Mouse (Mus musculus): Measurements from ENCODE around the gene Rrp1b.
A peak's percentile ranks its signal among the peaks of the same experiment; 100 is the strongest.
"Not testable (repeated sequence)": the region's sequence is repeated elsewhere in the genome, so short reads cannot be mapped to it uniquely, and the experiment has no call there.

Gene Rrp1b

DNA sequence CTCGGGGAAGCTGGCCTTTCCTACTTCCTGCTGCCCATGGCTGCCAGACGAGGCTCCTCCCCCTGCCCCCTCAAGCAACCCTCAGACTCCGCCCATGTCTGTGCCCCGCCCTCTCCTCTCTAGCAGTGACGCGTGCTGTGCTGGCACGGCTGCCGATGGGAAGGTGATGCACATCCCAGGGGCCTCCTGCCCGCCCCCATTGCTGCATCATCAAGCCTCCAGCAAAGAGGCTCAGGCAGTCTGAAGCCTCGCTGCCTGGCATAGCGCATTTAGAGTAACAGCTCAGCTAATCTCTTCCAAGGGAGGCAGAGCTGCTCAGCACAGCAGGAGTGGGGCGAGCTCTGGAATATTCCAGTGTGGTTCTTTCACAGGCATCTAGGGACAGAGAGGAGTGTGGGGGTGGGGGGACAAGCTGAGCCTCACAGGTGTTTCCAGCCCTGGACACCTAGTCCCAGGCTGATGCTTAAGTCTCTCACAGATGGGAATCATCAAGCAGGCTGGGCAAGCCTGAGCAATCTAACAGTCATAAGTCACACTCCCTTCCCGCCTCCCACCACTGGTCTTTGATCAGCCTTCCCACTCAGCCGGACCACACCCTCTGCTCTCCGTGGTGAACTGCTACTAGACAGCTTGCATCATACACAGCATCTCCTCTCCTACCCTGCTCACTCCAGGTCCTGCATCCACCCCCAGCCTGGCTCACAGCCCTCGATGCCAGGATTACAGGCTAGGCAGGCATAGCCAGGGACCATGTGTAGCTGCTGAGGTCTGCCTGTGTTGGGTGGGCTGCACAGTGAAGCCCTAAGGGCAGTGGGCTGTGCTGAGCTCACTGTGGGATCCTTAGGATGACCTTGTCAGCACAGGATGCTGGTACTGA is 55.7 kb downstream of the Rrp1b start:
- peak; percentile 91 for DNase-seq

DNA sequence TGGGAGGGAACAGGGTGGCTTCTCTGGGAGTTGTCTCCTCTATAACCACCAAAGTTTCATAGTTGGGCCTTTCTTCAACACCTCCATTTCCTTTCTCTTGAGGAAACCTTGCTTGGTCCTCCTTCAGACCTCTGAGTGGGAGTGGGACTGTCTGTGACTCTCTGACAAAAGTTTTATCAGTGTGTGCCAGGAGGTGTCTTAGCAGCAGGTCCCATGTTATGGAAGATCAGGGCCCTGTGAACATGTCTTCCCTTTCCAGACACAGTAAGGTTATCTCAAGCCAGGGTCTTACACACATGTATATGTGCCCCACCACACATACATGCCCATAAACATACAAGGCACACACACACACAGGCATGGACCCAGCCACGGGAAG is 56.3 kb downstream of the Rrp1b start:
- no peak for DNase-seq

DNA sequence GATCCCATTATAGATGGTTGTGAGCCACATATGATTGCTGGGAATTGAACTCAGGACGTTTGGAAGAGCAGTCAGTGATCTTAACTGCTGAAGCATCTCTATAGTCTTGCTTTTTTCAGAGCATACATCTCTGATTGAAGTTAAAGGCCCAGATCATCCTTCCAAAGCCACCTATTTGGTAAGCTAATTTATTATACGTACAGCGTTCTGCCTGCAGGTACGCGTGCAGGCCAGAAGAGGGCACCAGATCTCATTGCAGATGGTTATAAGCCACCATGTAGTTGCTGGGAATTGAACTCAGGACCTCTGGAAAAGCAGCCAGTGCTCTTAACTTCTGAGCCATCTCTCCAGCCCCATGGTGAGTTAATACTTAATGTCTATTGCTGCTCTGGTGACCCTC is 57.0 kb downstream of the Rrp1b start:
- no peak for DNase-seq

DNA sequence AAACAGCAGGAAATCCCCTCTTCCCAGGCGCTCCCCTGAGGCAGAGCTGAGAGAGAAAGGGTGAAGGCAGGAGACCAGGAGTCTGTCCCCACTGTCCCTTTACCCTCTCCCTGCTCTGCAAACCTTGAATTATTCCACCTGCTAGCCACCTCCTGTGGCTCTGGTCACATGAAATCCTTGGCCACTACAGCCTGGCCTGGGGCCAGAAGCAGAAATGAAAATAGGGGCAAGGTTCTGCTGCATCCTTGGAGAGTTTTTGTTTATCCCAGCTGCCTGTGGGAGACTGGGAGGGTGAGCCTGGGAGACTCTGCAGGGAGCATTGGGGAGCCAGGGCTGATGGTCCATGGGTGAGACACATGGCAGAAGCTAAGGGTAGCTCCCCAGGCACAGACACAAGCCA is 61.8 kb downstream of the Rrp1b start:
- DNase-seq, result peak; percentile 77

DNA sequence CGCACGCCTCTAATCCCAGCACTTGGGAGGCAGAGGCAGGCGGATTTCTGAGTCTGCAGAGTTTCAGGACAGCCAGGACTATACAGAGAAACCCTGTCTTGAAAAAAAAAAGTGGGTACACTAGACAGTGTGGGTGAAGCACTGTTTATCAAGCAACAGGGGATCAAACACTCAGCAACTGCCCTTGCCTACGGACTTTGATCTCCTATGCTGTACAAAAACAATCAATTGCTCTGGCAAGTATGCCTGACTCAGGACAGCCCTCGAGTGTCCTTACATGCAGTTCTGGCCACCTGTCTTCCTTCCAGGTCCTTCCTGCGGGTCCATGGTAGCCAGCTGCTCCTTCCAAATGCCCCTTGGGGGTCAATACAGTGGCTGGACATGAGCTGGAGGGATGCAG is 63.0 kb downstream of the Rrp1b start:
- not testable (repeated sequence) for DNase-seq

DNA sequence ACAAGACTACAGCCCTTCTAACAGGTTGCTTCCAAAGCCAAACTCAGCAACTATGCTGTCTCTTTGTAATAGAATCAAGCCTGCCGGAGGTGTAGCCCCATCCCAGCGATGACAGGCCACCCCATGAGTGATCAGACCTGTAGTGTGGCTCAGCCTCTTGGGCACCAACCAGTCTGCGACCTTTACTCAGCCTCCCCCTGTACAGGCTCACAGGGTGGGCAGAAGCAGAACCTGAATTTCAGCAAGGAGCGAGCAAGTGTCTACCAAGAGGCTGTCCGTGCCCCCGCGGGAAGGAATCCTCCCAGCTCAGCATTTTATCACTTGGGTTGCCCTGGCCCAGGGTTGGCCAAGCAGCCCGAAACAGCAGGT is 63.7 kb downstream of the Rrp1b start:
- no peak for DNase-seq

DNA sequence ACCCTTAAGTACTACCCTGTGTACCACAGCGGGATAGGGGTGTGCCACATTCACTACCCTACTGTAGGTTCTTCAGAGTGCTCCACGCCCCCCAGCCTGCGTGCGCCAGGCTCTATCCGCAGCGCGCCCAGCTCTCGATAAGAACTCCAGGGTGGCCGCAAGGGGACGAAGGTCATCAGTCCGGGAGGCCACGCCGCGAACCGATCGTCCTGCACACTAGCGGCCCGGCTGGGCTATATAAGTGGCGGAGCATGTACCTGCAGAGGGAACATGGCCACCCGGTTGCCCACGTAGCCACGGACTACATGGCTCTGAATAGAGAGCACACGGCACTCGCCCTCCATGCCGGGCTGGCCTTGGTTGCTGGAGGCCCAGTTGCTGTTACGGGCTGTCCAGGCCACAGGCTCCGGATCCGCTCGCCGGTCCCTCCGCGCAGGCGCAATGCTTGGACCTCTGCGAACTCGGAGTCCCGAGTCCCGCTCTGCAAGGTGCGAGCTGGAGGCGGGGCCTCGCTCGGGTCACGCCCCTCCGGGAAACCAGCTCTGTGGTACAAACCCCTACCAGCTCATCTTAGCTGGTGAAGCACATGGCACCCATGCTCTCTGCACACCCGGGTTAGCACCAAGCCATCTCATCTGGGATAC is 64.2 kb downstream of the Rrp1b start:
- DNase-seq, result peak; percentile 89

DNA sequence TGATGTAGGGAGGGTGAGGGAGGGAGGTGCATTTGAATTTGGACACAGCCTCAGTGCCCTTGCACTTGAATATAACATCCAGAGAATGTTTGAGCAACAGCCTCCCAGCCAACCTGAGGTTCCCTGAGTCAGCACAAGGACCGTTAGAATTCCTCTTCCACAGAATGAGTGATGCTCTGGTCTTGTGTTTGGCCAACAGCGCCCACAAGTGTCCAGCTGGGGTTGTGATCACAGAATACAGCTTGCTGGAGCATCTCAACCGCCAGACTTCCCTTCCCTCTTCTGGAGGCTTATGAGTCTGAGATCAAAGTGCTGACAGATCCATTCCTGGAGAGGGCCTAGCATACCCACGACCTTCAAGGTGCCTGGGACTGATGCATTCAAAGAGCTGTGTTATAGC is 67.2 kb downstream of the Rrp1b start:
- DNase-seq, result peak; percentile 53

DNA sequence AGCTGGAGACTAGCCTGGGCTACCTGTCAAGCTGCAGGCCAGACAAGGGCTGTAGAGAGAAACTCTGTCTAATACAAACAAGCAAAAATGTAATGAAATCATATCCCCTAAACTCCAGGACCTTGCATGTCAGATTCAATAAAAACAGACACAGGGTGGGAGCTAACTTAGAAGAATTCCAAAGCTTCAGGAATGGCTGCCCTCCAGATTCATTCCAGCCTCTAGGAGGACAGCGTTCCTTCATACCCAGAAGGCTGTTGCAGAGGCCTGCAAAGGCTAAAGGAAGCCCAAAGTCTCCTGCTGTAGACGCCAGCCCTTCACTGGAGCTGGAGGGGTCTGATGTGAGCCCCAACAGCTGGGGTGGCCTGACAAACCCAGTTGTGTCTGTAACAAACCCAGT is 70.5 kb downstream of the Rrp1b start:
- peak; percentile 43 for DNase-seq

DNA sequence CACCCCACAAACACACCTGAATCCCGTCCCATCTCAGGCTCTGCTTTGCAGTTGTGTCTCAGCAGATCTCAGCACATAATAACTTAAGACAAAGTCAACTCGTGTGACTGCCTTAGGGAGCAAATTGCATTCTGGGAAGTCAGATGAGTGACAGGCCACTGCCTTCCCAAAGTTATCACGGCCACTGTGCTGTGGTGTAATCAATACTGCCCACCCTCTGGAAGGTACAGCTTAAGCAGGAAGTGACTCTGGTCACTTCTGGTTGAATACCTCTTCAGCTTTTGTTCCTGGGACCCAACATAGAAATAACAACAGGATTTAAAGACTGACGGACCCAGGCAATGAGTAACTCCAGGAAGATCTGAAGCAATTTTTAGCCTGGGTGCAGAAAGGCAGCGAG is 72.0 kb downstream of the Rrp1b start:
- no peak for DNase-seq

DNA sequence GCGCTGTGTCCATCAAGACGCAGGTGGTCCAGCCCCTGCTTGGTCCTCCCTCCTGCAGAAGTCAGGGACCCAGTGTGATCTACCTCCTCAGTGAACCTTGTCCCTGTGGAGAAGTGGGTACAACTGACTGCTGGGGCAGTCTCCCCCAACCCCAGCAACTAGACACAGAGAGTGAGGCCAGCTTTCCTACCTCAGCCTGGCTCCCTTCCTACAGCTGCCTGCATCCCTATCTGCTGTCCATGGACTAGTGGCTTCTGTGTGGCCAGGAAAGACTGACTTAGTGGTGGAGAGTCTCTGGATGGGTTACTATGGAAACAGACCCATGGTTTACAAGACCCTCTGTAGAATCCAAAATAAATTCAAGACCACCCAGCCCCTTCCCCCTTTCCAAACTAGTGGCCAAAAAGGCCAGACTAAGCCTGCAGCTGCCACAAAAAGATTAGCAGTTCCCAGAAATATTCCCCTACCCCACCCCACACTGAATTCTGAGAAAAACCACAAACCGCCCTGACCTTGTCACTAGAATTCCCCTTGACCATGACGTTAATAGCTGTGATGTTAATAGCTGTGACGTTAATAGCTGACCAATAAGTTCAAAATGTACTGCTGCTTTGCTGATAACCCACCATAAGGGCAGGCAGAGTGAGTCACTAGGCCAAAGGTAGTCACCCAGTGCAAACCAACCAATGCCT is 72.6 kb downstream of the Rrp1b start:
- DNase-seq, result not testable (repeated sequence)

DNA sequence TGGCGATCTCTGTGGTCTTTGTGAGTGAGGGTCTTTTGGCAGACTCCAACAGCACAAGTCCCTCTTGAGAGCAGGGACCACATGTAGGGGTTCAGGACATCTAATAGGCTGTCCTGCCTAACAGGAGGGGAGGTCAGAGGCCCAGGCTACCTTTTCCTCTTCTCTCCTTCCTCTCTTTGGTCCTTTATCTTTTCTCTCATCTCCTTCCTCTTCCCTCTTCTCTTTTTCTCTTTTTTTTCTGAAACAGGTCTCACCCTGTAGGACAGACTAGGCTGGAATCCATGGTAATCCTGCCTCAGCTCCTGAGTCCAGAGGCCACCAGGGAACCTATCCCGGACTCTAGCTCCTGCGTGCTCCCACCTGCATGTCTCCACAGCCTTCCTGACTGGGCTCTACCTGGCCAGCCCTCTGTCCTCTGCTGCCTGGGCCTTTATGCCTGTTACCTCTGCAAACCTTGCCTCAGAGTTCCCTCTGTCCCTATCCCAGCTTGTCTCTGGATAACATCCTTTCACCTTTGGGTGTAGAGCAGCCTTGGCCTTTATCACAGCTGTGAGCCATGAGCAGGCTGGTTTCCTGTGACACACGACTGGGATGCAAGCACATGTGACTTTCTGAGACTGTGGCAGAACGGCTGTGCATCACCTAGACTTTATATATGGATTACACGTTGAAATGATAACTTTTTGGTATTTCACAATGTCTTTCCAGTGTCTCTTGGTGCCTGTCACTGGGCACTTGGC is 73.5 kb downstream of the Rrp1b start:
- no peak for DNase-seq

DNA sequence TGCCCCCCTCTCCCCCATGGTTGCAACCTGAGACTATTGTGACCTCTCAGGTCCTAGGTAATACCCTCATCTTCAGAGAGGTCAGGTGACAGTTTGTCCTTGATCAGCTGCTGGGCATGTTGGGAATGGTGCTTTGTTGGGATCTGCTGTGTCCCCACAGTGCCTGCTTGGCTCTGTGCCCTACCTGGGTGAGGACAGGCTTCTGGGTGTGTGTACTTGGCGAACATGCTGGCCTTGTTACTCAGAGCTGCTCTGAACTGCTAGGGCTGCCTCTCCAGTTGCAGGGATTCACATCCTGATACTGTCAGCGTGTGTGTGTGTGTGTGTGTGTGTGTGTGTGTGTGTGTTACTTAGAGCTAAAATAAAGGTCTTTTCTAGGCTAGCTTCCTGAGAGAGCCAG is 74.5 kb downstream of the Rrp1b start:
- peak; percentile 58 for DNase-seq

DNA sequence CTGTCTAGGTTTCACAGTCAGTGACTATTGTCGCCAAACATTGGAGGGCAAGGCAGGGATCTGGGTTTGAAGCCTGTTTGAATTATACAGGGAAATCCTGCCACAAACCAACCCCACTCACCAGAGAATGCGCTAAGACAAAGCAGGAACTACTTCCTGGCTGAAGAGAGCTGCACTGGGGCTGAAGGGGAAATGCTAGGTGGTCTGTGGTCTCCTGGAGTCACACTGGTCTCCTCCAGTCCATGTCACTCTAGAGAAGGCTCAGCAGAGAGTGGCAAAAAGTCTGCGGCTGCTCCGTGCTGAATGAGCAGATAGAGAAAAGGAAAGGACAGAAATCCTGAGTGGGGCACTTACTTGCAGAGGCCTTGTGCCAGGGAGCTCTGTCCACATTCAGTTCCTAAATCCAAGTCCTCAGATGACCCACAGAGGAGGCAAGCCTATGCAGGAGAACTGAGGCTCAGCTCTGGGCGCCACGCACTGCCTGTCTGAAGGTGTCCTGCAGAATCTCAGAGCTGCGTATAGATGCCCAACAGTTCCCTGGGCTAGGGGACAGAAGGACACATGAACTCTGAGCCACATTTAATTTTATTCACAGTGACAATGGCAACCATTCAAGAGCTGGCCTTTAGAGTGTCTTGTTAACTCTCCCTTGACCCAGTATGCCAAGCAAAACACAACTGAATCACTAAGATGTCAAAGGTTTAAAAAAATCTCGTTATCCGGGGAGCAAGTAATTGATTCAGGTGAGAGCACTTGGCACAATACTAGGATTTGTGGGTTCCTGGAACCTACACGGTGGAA is 75.3 kb downstream of the Rrp1b start:
- no peak for DNase-seq
